Mouse (Mus musculus): ENCODE measurements around the gene Gmnc.

Gene Gmnc

GRCm38 (mm10) chr16:26991477-26992300 lies at the start of gene Gmnc:
TSS of gene Gmnc (minus strand) at chr16:26991652.
- DNase-seq (ENCODE audit: low read depth), result no peak

- no peak for DNase-seq (ENCODE audit: low read depth)
Observed at GRCm38 (mm10) chr16:27027281-27027680, 35.8 kb upstream of the Gmnc start.

- DNase-seq (ENCODE audit: low read depth), result no peak
Observed at GRCm38 (mm10) chr16:27026226-27026625, 34.8 kb upstream of the Gmnc start.

GRCm38 (mm10) chr16:27022746-27023145 lies 31.3 kb upstream of the Gmnc start:
- no peak for DNase-seq (ENCODE audit: low read depth)

DNA sequence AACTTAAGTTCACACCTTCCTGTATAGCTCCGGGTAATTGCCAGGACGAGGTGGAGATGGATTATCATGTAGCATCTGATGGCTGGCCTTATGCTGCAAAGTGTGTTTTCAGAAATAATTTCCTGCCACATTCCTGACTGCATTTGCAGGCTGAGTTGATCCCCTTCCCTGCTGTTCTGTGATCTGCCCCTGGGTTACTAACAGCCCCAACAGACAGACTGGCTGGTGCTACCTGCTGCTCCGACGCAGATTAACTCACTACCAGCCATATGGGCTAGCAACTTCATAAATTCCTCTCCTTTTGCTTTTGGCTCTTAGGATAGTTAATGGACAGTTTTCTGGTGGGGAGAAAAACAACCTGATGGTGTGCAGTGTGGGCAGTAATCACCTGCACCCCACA lies 25.9 kb upstream of the Gmnc start:
- no peak for DNase-seq (ENCODE audit: low read depth)

GRCm38 (mm10) chr16:27002714-27003113 lies 11.3 kb upstream of the Gmnc start:
- no peak for DNase-seq (ENCODE audit: low read depth)

GRCm38 (mm10) chr16:26999563-26999962 lies 8.1 kb upstream of the Gmnc start:
- DNase-seq (ENCODE audit: low read depth), result no peak

DNA sequence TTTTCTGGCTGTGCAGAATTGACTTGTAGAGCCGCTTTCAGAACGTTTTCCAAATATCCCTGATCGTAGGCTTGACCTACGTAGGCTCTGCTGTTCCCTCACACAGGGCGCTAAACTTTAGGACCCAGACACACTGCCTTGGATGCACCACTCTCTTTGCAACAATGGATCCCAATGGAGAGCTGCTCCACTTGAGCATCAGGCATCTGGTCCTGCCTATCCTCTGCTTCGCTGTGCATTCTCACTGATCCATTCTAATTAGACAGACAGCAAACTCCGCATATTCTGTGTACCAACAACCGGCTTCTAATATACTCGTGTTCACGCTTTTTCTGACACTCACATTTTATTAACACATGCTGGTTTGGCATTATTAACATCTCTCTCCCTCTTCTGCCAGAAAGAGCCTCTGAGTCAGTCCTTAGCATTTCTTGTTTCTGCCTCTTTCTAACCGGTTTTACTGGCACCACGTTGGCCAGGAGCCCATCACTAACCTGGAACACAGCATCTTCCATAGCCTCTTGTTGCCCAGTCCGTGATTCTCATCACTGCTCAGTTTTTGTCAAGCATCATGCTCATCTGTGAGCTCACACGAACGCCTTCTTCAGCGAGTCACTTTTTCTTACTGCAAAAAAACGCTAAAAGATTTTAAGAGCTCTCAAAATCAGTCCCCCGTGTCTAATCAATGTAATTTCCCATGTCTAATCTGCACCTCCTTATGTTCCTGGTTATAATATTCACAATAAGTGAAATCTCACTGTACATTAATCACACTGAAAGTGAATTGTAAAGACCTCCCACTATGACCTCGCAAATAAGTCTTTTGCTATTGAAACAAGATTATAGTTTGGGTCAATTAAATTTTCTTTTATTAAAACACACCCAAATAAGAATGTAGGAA lies 1.8 kb downstream of the Gmnc start:
- no peak for DNase-seq (ENCODE audit: low read depth)

GRCm38 (mm10) chr16:26988188-26988587 lies 3.3 kb downstream of the Gmnc start:
- DNase-seq (ENCODE audit: low read depth), result no peak

DNA sequence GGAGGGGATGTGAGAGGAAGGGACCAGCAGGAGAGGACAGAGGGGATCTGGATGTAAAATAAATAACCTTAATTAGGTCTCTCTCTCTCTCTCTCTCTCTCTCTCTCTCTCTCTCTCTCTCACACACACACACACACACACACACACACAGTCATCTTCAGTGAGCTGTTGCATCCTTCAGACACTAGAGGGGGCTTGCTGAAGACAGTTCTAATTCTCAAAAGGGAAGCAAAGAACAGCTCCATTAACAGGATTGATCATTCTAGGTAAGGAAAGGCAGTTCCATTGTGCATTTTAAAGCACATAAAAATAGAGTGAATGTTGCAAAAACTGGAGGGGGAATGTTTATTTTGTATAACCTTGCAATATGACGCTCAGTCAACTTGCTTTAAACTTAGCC lies 5.7 kb downstream of the Gmnc start:
- DNase-seq (ENCODE audit: low read depth), result no peak

DNA sequence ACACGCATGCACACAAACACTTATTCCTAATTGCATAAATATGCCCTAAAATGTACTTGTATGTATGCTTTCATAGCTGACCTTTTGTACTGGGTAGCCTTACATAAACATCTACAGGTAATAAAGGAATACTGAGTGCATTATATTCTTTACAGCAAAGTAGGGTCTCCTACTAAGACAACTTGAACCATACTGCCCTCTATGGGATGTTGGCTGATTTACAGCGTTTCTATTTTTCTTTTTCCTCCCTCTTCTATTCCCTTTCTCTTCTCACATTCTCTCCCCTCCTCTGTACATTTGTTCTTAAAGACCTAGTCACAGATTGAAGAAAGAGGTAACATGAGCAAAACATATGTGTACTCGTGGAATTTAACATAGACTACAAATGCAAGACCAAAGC lies 9.3 kb downstream of the Gmnc start:
- DNase-seq (ENCODE audit: low read depth), result no peak

DNA sequence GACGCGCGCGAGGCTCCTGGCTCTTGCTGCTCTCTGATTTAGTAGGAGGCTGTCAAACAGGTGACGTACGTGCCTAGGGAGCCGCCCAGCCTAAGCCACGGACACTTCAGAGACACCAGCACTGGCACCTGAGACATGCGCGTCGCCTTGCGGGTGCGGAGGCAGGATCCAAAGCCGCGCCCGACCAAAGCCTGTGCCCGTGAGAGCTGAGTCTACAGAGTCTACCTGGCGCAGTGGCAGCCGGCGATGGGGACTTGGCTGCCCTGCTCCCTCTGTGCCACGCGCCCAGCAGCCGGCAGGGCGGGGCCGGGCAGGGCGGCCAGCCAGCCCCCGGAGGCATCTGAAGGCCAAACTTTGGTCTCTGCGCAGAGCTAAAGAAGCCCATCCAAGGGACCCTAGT lies 23.5 kb downstream of the Gmnc start:
- DNase-seq (ENCODE audit: low read depth), result no peak

DNA sequence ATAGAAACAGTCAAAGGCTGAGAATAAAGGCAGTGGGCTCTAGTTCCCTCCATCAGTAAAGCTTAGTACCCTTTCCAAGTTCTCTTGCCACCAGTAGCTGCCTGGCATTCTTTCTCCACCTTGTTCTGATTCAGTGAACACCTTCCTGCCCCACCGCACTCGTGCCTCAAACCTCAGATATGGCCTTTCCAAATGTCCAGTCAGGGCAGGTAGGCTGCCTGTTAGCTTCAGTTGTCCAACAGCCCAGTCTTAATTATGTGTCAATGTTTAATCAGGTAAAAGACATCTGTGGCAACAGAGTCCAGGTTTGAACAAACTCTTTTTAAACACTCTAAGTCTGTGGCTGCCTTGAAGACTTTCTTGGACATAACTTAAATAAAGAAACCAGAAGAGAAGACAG lies 24.6 kb downstream of the Gmnc start:
- DNase-seq (ENCODE audit: low read depth), result no peak

DNA sequence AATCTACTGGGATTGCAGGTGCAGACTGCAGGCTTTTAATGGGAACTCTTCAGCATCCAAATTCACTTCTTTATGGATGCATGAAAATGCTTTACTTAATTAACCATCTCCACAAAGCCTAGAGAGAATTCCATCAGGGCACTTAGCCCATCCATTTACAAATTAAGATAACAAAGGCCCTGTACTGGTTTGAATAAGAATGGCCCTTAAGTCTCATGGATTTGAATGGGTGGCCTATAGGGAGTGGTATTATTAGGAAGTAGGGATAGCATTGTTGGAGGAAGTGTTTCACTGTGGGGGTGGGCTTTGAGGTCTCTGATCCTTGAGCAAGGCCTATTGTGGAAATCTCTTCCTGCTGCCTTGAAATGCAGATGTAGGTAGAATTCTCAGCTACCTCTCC lies 29.5 kb downstream of the Gmnc start:
- no peak for DNase-seq (ENCODE audit: low read depth)

DNA sequence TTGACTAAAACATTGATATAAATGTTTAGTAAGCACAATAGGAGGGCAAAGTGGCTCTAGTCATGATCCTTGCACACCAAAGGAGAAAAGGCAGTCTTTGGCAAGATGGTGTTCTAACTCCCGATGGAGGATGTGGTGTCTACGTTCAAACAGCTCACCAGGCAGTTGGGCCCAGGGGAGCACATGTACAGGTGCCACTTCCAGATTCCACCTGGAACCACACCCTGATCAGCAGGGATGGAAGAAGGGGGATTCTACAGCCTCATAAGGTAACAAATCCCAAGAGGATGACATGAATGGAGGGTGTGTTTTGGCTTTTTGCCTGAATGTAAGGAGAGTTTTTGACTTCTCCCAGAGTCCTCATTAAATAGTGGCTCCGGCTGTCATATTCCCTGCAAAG lies 39.9 kb downstream of the Gmnc start:
- DNase-seq (ENCODE audit: low read depth), result no peak

DNA sequence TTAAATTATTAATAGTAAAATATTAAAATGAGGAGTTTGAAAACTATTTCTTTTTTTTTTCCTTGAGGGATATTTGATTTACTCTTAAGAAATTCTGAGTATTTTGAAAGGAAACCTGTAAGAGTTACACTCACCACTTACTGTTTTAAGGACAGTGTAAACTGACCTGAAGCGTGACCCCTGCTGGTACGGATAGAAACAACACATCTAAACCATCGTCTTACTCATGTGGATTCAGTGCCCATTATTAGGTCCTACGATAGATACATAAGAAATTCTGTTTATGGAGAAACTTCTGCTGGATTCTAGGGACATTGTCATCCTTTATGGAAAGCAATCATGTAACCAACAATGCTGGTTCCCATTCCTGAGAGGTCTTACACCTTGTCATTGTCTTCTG lies 41.2 kb downstream of the Gmnc start:
- peak; percentile 6 for DNase-seq (ENCODE audit: low read depth)

GRCm38 (mm10) chr16:26903968-26904367 lies 87.5 kb downstream of the Gmnc start:
- no peak for DNase-seq (ENCODE audit: low read depth)

DNA sequence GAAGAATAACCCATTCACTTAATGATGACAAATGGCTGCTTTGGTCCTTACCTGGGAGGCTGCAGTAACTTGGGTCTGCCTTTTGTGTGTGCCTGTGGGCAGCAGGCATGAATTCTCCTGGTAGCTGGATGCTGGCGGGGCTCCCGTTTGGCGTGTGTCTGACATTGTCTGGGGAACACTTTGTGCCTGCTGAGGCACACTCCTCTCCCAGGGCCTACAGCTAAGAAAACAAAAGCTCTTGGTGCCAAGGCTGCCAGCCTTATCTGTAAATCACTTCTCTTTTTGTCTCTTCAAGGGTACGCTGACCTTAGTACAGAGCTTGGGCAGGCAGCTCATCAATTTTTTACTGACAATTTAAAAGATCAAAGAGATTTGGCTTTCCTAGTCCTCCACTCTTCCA lies 90.0 kb downstream of the Gmnc start:
- DNase-seq (ENCODE audit: low read depth), result no peak

- DNase-seq (ENCODE audit: low read depth), result no peak
Observed at GRCm38 (mm10) chr16:26886337-26886736, 105.1 kb downstream of the Gmnc start.

GRCm38 (mm10) chr16:26876885-26877284 lies 114.6 kb downstream of the Gmnc start:
- DNase-seq (ENCODE audit: low read depth), result no peak

All from fibroblast of lung, adult 2 months (primary cell).